Mouse (Mus musculus) midbrain, postnatal 0 days (tissue): ENCODE results near the gene Gm37419. TPM values are rescaled to one million over a fixed set of nuclear protein-coding genes. Genes with fewer than 3 reads are reported as not detected.
A peak's percentile ranks its signal among the peaks of the same experiment; 100 is the strongest.

Experiments used
- ATAC-seq: fragments of 200-750 bp; cut with Nextera tagmentation; 2 replicates; pipeline ENCODE4 v1.8.0; 2017; ENCODE audit warnings: moderate number of reproducible peaks, mild to moderate bottlenecking, moderate TSS enrichment, moderate library complexity; ENCODE audit not compliant: low FRiP score
- DNase-seq: peaks from one replicate; pipeline ENCODE4 v3.0.0-alpha.2; 2015; ENCODE audit warnings: low spot score
- H3K27ac ChIP-seq: fragments of 300-500 bp; sonication (generic); 2 replicates; pipeline ENCODE4 v1.5.1; 2014; ENCODE audit warnings: low read depth, mild to moderate bottlenecking, low read length, mixed read lengths
- H3K27me3 ChIP-seq: fragments of 300-500 bp; sonication (generic); 2 replicates; pipeline ENCODE4 v1.6.1; 2014; ENCODE audit warnings: low read length, control low read depth, mixed read lengths; ENCODE audit not compliant: insufficient read depth
- H3K36me3 ChIP-seq: fragments of 300-500 bp; sonication (generic); 2 replicates; pipeline ENCODE4 v1.6.1; 2014; ENCODE audit warnings: low read length, control low read depth, mixed read lengths; ENCODE audit not compliant: insufficient read depth
- H3K4me1 ChIP-seq: fragments of 300-500 bp; sonication (generic); 2 replicates; pipeline ENCODE4 v1.6.1; 2014; ENCODE audit warnings: mild to moderate bottlenecking, control low read depth, antibody characterized with exemption, low read length, mixed read lengths; ENCODE audit not compliant: insufficient read depth
- H3K4me2 ChIP-seq: fragments of 300-500 bp; sonication (generic); 2 replicates; pipeline ENCODE4 v1.6.1; 2014; ENCODE audit warnings: low read depth, mild to moderate bottlenecking, low read length, mixed read lengths; ENCODE audit not compliant: poor library complexity, severe bottlenecking
- H3K4me3 ChIP-seq: fragments of 300-500 bp; sonication (generic); 2 replicates; pipeline ENCODE4 v1.5.1; 2014; ENCODE audit warnings: low read depth, mild to moderate bottlenecking, low read length, moderate library complexity
- H3K9ac ChIP-seq: fragments of 300-500 bp; sonication (generic); replicated peaks from 2 replicates; pipeline ENCODE4 v1.6.1; 2014; ENCODE audit warnings: mild to moderate bottlenecking, low read length, moderate library complexity, mixed read lengths; ENCODE audit not compliant: poor library complexity, severe bottlenecking
- H3K9me3 ChIP-seq: fragments of 300-500 bp; sonication (generic); 2 replicates; pipeline ENCODE4 v1.6.1; 2016; ENCODE audit warnings: low read length, control low read depth
- CTCF ChIP-seq: IDR thresholded peaks from 2 replicates; pipeline ENCODE4 v1.5.1; 2016; ENCODE audit warnings: antibody characterized with exemption, mild to moderate bottlenecking
- WGBS: fragments of 180-500 bp; shearing (Covaris S2); extraction: QIAGEN DNeasy Blood & Tissue Kit; methylation state at CpG from one replicate; pipeline ENCODE4 v1.1.7; 2014; 5-methylcytosine and 5-hydroxymethylcytosine counted together
- polyA plus RNA-seq: library from polyadenylated mRNA; unstranded; fragments of >200 nt; fragmentation: Nextera tagmentation; extraction: Ambion mirVana; gene quantifications from 2 replicates; pipeline ENCODE4 v1.2.1, GENCODE M21; 2015
- total RNA-seq: library from RNA; depleted of rRNA; stranded (reverse); fragments of >200 nt; gene quantifications from 2 replicates; pipeline ENCODE4 v1.2.3, GENCODE M21; 2014

Gene Gm37419
- total and polyA plus RNA-seq, 2 experiments from 2014 or later: not detected

DNA sequence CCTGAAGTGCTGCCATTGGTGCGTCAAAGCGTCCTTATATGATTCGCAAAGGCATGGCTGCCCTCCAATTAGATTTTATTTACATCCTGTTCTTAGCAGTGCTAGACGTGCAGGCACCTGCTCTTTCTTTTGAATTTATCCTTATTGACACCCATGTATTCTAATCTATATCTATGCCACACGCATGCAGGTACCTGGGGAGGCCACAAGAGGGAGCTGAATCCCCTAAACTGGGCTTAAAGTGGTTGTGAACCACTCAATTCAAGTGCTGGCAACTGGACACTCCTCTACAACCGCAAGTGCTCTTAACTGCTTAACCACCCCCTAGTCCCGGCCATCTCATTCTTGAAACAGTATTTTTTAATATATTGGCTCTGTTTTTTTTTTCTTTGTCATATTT lies 21.0 kb upstream of the Gm37419 start:
- Histone ChIP-seq H3K36me3 (no peaks in the 10 kb centered on the region), H3K4me2 (no peak overlapping the region), H3K27ac (no peak overlapping the region), H3K9me3 (no peaks in the 10 kb centered on the region), H3K4me3 (no peak overlapping the region), H3K9ac (no peak overlapping the region), H3K27me3 (no peaks in the 10 kb centered on the region), H3K4me1 (peaks cover 6% of the 10 kb centered on the region; the same call in 1 of the 2 replicates)
- peak; percentile 42 for TF ChIP-seq CTCF
- 83% methylated on average over 7 of the region's 7 CpGs for WGBS
- DNase-seq (no peak), ATAC-seq (no peak)

DNA sequence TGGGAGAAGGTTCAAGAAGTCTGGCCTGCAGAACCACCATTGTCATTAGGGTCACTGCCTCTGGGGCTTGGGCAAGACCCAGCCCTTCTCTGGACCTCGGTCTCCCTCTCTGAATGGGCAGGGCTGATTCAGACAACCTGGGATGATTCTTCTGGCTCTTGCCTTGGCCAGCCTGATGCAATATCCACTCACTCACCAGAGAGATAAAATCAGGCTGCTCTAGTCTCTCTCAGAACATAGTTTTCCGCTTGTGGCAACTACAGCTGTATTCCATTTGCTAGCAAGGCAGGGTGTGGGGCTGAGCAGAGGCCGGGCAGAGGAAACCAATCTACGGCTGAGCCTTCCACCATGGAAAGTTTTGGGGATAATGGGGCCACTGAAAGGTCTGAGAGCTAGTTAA lies 19.4 kb upstream of the Gm37419 start:
- WGBS: 79% methylated on average over 4 of the region's 4 CpGs
- no peaks in the 10 kb centered on the region for H3K27me3 ChIP-seq
- ATAC-seq (no peak), DNase-seq (no peak)
- TF ChIP-seq CTCF: no peak
- H3K27ac ChIP-seq: no peak overlapping the region
- H3K9me3 ChIP-seq: no peaks in the 10 kb centered on the region
- H3K9ac ChIP-seq: no peak overlapping the region
- H3K4me2 ChIP-seq: no peak overlapping the region
- H3K4me3 ChIP-seq: no peak overlapping the region
- H3K36me3 ChIP-seq: no peaks in the 10 kb centered on the region
- peaks cover 4% of the 10 kb centered on the region; the same call in 1 of the 2 replicates for H3K4me1 ChIP-seq

DNA sequence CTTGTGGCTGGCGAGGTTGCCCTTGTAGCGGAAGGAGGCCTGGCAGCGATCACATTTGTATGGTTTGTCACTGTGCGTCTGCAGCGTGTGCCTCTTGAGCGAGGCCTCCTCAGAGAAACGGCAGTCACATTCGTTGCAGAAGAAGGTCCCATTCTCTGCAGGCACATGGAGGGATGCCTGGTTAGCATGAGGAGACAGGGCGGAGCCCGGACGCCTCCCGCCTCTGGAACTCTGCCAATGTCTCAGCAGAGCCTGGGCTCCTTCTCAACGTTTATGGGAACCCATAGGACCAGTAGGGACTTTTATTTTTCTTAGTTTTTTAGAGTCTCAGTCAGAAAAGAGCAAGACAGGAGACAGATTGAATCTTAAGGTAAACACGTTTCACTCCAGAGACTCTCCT lies 18.4 kb upstream of the Gm37419 start:
- ATAC-seq (no peak), DNase-seq (no peak)
- Histone ChIP-seq H3K27me3 (no peaks in the 10 kb centered on the region), H3K27ac (no peak overlapping the region), H3K4me1 (no peaks in the 10 kb centered on the region), H3K9ac (no peak overlapping the region), H3K9me3 (no peaks in the 10 kb centered on the region), H3K4me3 (no peak overlapping the region), H3K4me2 (no peak overlapping the region), H3K36me3 (no peaks in the 10 kb centered on the region)
- 82% methylated on average over 14 of the region's 14 CpGs for WGBS
- no peak for TF ChIP-seq CTCF

DNA sequence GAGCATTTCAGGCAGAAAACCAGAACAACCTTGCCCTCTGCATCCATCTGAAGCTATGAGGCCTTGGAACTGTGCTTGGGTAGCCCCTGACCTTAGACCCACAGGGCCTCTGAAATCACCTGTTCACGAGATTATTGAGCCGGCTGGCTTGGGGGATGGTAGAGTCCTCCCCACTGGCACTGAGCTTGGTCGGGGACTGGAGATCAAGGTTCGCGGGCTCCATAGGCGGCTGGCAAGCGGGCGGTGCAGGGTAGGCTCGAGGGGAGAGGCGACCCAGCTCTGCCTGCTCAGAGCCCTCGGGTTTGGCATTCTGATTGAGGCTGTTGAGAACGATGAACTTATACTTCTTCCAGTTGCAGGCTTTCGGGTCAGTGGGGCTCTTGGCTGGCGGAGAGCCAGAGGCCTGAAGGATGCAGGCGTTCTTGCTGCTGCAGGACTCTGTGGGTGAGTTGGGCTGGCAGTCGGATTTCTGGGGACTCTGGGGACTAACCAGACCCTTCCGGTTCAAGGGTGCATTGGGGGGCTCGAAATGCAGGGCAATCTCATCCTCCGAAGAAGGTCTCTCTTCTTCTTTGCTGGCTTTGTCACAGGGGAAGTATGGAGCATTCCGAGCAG lies 16.0 kb upstream of the Gm37419 start:
- Histone ChIP-seq H3K9me3 (no peaks in the 10 kb centered on the region), H3K27me3 (no peaks in the 10 kb centered on the region), H3K4me2 (no peak overlapping the region), H3K4me1 (no peaks in the 10 kb centered on the region), H3K9ac (no peak overlapping the region), H3K36me3 (no peaks in the 10 kb centered on the region), H3K4me3 (no peak overlapping the region), H3K27ac (no peak overlapping the region)
- no peak for TF ChIP-seq CTCF
- ATAC-seq (no peak), DNase-seq (no peak)
- WGBS: 80% methylated on average over 20 of the region's 20 CpGs

DNA sequence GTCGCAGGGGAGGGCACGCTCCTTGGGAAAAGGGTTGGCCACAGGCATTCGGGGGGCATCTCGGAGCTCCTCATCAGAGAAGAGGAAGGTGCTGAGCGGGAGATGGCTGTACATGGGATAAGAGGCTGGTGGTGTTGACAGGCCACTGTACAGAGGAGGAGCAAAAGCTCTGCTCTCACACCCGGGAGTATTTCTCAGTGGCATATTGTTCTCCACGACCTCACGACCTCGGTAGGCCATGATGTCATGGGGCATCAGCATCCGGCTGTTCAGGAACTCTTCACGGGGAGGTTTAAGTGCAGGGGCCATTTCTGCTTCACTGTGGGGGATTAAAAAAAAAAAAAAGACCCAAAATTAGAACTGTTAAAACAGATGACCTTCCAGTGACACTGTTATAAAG lies 15.4 kb upstream of the Gm37419 start:
- H3K27ac ChIP-seq: no peak overlapping the region
- H3K9me3 ChIP-seq: no peaks in the 10 kb centered on the region
- H3K36me3 ChIP-seq: no peaks in the 10 kb centered on the region
- no peak for ATAC-seq
- no peak overlapping the region for H3K4me3 ChIP-seq
- TF ChIP-seq CTCF: no peak
- no peak overlapping the region for H3K9ac ChIP-seq
- WGBS: 82% methylated on average over 11 of the region's 11 CpGs
- no peaks in the 10 kb centered on the region for H3K27me3 ChIP-seq
- no peak for DNase-seq
- no peak overlapping the region for H3K4me2 ChIP-seq
- no peaks in the 10 kb centered on the region for H3K4me1 ChIP-seq

DNA sequence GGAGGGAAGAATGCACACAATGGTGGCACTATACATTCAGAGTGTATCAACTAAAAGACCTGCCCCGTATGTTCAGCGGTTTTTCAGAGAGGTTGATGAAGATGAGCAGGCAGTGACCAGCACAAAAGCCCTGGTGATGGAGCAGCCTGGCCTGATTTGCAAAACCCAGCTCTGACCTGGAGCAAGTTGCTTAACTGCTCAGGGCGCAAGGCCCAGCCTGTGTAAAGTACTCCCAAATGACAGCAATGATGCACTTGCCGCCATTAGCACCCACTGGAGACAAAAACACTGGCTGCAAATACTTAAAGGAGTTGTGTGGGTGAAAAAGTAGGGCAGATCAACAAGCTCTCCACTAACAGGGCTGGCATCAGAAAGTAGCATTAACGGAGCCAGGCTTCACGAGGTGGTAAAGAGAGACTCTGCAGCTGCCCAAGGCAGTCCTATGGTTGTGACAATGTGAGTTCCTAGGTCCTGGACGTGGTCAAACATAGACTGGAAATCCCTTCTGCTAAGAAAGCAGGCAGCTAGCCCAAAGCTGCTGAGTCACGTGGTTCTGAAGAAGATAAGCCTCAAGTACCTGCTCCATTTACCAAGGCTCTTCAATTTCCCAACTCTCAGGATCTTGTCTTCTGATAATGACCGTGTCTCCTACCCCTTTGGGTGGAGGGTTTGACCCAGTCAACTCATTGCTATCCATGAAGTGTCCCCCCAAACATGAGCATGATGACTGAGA lies 14.5 kb upstream of the Gm37419 start:
- 92% methylated on average over 9 of the region's 9 CpGs for WGBS
- no peak for TF ChIP-seq CTCF
- Histone ChIP-seq H3K4me2 (no peak overlapping the region), H3K27ac (no peak overlapping the region), H3K36me3 (no peaks in the 10 kb centered on the region), H3K27me3 (no peaks in the 10 kb centered on the region), H3K9ac (no peak overlapping the region), H3K4me1 (no peaks in the 10 kb centered on the region), H3K4me3 (no peak overlapping the region), H3K9me3 (no peaks in the 10 kb centered on the region)
- ATAC-seq (no peak), DNase-seq (no peak)
